Mouse (Mus musculus): ENCODE measurements around the gene Ddrgk1. TPM values are rescaled to one million over a fixed set of nuclear protein-coding genes. Genes with fewer than 3 reads are reported as not detected.

Gene Ddrgk1
- total RNA-seq (2015) (41.6 and 45.2 TPM in 2 replicates), total RNA-seq (2017) (51.3 and 64.6 TPM in 2 replicates)

DNA sequence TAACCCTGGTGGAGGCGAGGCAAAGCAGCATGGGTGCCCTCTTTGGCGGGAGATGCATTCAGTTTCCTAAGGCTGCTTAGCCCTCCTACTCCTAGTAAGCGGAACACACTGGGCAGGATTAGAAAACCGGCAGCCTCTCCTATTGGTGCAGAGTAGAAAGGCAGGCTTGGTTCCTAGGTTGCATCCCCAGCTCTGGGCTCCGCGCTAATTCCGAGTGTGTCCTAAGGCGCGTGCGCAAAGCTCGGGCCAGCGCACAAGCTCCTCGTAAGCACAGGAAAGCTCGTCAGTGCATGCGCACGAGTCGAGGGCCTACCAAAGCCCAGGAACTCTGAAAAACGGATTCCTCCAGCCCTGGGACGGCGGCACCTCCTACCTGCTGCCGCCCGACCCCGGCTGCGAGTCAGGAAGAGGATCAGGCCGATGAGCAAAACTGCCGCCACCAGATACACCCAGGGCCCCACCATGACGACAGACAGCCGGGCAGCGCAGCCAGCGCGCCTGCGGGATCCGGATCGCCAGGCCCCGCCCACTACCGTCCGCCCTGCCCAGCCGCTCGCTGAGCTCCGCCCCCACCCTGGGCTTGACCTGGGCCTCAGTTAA lies at the start of gene Ddrgk1:
Ddrgk1 (minus strand) TSS at position 558 of the 600 bp plus-strand sequence.
- peak; percentile 82 for ATAC-seq (ENCODE audit: poor library complexity, severe bottlenecking)

DNA sequence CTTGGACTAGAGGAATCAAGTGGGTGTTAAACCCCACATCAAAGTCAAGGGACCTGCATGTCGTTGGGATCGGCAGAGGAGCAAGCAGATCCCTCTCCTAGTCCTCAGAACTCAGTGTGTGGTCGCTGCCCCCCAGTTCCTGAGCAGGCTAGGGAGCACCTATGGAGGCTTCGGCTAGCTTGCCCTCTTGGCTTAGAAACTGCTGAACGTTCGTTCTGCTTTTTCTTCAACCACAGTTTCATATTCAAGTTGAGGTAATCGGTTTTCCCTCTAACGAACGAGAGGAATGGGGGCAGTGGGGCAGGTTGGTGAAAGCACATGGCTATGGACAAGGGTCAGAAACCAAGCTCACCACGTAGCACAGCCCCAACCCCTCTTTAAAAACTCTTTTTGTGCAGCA lies 42.6 kb upstream of the Ddrgk1 start:
- peak; percentile 35; the same call in 1 of the 2 replicates for ATAC-seq (ENCODE audit: poor library complexity, severe bottlenecking)

DNA sequence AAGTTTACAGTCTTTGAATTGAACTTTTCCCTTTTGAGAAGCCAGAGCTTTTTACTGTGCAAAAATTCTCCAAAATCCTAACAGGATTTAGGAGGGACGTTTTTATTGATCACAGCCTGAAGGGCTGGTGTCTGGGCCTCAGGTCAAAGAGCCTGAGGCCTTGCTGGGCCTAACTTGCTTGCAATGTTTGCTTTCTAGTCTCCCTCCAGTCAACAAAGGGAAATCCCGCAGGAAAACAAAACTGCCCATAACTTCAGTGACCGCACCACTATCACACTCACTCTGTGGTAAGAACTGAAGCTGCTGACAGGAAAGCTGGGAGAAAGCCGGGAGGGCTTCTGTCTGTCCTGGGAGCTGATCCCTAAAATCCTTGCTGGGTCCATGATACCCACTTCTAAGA lies 42.1 kb upstream of the Ddrgk1 start:
- no peak for ATAC-seq (ENCODE audit: poor library complexity, severe bottlenecking)

DNA sequence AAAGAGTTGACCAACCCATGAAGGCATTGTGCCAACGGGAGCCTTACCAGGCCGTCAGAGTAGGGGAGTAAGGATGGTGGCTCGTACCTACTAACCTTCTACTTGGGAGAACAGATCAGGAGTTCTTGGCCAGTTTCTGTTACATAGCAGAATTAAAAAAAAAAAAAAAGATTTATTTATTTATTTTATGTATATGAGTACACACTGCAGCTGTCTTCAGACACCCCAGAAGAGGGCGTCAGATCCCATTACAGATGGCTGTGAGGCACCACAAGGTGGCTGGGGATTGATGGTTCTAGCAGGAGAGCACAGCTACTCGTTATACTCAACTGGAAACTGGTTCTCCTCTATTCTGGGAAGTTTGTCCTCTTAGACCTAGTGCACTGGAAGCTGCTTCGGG lies 40.7 kb upstream of the Ddrgk1 start:
- no peak for ATAC-seq (ENCODE audit: poor library complexity, severe bottlenecking)

DNA sequence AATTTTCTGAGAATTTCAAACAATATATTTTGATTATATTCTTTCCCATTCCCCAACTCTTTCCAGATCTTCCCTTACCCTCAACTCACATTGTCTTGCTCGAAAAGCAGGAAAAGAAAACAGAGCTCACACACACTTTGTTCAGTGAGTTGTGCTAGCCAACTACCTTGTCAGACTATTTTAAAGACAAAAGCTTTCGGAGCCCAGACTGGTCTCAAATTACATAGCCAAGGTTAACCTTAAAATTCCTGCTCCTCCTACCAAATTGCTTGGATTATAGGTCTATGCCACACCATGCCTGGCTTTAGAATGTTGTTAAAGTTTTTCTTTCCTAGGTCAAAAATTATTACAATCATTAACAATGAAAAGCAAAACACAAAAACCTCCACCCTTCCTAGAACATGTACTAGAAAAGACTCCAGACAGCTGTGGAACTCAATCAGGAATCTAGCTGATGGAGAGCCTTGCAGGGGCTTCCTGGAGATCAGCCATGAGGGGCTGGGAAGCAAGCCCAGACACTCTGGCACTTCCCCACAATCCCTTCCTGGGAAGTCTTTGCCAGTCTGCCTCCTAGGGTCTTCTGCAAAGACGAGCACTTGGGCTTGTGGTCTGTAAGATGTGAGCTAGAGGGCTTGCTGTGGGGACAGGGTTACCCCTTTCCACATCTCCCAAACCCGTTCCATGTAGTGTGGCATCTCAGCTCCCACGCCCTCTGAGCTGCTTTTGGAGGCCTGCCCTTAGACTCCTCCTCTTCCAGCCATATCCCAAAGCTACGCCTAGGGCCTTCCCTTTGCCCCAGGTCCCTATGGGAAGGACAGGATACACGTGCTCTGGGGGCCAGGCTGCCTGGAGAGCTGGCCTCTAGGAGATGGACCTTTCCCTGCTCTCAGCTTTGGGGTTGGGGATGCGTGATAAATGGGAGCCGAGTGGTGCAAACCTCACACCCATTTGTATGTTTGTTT lies 39.9 kb upstream of the Ddrgk1 start:
- no peak for ATAC-seq (ENCODE audit: poor library complexity, severe bottlenecking)

DNA sequence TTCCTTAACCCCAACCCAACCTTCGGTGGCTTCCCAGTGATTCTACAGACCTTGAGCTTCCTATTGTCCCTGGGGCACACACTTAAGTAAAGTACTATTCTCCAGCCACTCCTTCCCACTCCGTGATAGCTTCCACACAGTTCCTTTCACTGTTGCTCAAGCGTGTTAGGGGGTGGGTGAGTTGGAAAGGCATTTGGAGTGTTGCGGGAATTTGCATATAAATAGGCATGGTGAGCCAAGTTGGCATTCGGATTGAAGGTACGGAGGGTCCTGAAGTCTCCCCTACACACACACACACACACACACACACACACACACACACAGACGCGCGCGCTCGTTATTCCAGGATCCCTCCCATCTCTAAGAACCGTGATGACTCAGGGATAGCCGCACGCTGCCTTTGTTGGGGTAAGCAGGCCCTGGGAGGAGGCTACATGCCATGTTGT lies 33.4 kb upstream of the Ddrgk1 start:
- ATAC-seq (ENCODE audit: poor library complexity, severe bottlenecking), result no peak

DNA sequence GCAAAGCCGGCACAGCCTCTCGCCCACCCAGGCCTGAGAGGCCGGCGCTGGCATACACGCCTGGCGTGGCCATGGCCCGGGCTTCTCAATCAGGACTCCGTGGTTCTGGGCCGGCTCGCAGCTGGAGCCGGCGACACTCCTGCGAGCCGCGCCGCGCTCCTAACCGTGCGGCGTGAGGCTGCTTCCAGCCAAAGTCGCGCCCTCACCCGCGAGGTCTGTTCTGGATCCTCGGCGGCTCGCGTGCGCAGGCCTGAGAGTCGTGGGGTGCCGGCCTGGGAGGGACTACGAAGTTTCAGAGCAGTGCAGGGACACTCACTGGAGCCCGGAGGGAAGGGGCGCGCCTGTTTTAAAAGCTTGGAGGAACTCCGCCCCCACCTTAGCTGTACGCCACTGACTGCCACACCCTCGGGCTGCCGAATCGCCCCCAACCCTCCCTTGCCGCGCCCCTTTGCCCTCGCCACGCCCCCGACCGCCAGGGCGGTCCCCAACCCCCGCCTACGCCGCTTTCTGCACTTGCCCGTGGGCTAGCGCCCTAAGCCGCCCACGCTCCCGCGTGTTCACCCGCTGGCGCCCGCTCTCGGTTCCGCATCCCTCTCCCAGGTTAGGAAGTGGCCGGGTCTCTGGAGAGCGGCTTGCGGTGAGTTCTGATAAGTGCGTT lies 32.8 kb upstream of the Ddrgk1 start, which contains the start of gene Slc4a11:
Slc4a11 (minus strand) TSS at position 367 of the 658 bp plus-strand sequence.
- peak; percentile 53 for ATAC-seq (ENCODE audit: poor library complexity, severe bottlenecking)

DNA sequence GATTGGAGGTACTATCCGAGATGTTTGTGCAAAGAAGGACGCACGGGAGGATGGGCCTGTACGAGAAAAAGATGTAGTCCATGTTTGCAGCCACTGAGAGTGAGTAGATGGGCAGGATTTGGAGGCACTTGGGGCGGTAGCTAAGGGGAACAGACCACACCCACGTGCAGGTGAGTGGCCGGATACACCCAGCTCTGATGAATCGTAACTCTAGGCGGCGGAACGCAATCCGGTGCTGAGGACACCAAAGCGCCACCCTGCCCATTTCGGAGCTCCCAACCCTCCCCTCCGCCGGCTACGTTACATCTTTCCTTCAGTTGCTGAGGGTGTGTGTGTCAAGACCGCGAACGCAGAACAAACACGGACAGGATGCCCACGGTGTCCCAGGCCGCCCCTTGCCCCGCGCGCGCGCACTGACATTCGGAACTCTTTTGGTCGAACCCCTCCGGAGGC lies 32.3 kb upstream of the Ddrgk1 start:
- peak; percentile 1; the same call in 1 of the 2 replicates for ATAC-seq (ENCODE audit: poor library complexity, severe bottlenecking)

DNA sequence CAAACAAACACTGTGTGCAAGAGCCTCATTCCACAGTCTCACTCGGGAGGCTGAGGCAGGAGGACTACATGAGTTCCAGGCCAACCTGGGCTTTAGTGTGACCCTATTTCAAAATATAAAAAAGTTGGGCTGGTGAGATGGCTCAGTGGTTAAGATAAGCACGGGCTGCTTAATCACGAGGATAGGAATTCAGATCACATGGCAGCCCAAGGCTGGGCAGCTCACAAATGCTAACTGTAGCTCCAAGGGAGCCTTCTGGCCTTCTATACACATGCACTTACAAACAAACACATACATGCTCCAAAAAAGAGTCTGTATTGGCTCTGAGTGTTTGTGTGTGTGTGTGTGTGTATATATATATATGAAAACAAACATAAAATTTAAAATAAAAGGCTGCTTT lies 29.1 kb upstream of the Ddrgk1 start:
- no peak for ATAC-seq (ENCODE audit: poor library complexity, severe bottlenecking)

DNA sequence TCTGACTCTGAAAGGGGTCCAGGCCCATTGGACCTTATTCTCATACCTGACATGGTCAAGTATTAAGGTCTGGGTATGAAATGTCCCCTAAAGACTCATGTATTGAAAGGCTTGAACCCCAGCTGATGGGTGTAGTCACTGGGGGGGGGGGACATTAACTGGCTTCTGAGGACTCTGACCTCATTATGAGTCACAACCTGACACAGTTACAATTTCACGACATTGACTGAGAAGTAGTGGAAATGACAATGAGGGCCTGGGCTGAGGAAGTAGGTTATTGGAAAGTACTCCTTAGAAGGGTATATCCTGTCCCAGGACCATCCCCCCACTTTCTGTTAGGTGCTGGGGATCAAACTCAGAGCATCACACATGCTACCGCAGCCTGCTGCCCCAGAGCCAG lies 24.6 kb upstream of the Ddrgk1 start:
- ATAC-seq (ENCODE audit: poor library complexity, severe bottlenecking), result no peak

DNA sequence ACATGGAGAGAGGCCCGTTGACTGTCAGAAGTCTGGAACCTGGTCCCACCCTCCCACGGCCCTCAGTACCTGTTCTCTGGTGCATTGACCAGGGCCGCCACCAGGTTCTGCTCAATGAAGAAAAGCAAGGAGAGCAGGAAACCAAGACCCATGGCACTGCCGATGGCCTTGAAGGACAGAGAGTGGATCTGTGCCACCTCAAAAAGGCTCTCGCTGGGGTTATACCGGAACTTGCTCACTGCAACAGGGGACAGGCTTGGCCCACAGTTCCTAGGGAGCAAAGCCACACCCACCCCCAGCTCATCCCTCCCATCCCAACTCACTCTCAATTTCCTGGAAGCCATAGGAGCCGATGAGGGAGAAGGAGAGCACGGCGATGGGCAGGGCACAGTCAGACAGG lies 21.0 kb upstream of the Ddrgk1 start:
- no peak for ATAC-seq (ENCODE audit: poor library complexity, severe bottlenecking)

DNA sequence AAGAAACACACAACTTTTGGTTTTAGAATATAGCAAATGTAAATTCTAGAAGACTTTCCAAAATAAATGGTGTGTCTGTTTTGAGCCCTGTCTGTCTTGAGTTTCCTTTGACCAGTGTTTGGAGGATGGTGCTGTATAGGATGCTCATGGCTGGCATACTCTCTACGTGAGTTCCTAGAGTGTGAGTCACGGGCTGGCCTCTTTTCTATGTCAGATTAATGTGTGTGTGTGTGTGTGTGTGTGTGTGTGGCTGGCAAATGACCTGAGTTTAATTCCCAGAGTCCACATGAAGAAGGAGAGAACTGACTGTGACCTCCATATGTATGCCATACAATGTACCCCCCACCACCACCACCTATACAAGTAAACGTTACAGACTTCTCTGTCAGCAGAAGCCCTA lies 17.1 kb upstream of the Ddrgk1 start:
- no peak for ATAC-seq (ENCODE audit: poor library complexity, severe bottlenecking)

DNA sequence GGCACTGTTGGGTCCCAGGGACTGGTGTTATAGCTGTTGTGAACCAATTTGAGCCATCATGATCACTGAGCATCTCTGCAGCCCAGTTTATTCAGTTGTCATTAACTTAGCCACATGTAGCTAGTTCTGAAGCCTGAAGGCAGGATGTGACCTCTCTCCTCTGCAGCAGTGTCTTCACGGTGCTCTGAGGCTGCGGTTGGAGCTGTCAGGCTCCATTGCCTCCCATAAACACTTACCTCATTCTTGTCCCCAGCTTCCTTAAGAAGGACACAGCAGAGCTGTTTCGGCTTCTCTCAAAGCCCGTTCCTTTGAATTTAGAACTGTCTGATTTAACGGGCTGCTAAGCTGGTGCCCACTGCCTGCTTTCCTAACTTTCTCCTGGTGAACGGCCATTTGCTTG lies 15.4 kb upstream of the Ddrgk1 start:
- ATAC-seq (ENCODE audit: poor library complexity, severe bottlenecking), result no peak

DNA sequence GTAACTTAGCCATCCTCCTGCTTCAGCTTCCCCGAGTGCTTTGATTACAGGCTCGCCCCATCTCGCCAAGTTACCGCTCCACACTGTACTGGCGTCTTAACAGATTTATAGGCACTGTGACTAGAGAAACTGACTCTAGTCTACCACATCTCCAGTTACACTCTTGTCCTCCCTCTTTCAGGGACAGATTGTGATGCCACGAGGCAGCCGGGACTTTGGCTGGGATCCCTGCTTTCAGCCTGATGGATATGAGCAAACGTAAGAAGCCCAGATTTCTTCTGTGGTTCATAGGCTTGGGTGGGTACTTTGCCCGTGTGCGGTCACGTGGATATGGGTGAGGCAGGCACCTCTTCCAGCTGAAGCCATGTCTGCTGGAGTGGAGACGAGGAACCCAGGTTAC lies 14.7 kb upstream of the Ddrgk1 start:
- ATAC-seq (ENCODE audit: poor library complexity, severe bottlenecking), result no peak

DNA sequence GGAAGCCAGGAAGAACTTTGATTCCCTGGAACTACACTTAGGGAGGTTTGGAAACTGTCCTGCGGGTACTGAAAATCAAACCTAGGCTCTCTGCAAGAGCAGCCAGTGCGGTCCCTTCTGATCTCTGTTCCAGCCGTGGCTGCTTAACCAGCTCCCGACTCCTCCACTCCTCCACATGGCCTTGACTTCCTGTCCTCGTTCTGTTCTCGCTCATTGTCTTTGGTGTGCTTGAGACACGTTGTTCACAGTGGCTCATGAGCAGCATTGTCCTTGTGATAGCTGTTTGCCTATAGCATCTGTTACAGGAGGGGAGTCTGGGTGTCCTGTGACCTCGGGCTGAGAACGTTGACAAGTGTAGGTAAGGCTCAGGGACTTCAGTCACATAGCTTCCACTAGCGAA lies 12.8 kb upstream of the Ddrgk1 start:
- ATAC-seq (ENCODE audit: poor library complexity, severe bottlenecking), result no peak

DNA sequence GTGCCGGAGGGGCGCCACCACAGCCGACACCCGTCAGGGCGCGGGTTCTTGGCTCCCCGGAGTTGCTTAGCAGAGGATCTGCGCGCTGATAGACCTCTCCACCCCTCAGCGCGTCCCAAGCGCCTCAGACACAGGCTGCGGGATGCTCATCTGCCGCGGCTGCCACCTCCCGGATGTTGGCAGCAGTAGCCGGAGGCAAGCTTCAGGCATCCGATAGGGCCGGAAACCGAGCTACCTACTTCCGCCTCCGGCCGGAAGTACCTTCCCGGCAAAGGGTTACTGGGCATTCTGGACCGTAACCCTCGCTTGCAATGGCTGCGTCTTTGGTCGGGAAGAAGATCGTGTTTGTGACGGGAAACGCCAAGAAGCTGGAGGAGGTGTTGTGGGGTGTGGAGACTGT lies 3.1 kb upstream of the Ddrgk1 start, which contains the start of gene Itpa:
Itpa (plus strand) TSS at position 52 of the 400 bp plus-strand sequence.
- ATAC-seq (ENCODE audit: poor library complexity, severe bottlenecking), result peak; percentile 80

DNA sequence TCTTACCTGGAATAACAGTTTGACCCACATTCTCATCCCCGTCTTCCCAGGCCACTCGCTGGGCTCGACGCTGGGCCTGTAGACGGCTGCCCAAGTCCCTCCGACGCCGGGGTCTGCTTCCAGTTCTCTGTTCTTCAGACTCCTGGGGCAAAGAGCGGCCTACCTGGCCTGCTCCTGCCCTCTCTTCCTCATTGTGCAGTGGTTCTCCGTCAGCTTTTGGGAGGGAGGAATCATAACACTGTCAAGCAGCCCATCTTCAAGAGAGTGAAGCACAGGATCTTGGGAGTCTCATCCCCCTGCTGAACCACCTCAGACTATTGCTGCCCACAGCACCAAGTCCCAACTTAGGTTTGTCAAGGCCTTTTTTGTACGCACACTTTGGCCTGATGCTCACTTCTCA lies 1.1 kb downstream of the Ddrgk1 start:
- ATAC-seq (ENCODE audit: poor library complexity, severe bottlenecking), result no peak

DNA sequence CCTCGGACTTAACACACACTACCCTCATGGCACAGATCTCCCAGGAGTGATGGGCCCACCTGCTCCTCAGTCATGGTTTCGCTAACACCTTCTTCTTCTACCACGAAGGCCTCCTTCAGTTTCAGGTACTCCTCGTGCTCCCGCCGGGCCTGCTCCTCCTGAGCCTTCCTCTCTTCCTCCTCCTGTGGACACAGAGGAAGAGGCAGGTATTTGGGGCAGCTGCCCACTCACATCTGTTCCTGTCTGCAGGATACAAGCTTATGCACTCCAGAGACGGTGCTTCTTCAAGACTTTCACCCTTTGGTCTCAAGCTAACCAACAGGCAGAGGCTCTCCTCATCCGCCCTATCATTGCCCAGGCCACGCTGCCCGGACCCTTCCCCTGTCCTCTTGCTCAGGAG lies 5.9 kb downstream of the Ddrgk1 start:
- ATAC-seq (ENCODE audit: poor library complexity, severe bottlenecking), result no peak

DNA sequence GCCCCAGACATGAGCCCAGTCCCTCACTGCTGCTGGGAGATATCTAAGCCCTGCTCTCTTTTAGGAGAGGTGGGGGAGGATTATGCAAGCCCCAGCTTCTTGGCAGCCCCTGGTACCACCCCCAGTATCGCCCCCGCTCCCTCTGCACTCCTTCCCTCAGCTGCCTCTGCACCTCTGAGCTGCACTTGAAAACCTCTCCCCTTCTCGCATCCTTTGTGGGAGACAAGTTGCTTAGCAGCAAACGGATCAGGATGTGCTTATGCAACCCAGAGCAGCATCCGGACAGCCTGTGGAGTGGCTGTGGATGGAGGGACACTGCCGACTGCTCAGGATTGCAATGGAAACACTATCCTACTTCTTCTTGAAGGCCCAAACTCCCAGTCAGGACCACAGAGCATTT lies 6.9 kb downstream of the Ddrgk1 start:
- ATAC-seq (ENCODE audit: poor library complexity, severe bottlenecking), result no peak

DNA sequence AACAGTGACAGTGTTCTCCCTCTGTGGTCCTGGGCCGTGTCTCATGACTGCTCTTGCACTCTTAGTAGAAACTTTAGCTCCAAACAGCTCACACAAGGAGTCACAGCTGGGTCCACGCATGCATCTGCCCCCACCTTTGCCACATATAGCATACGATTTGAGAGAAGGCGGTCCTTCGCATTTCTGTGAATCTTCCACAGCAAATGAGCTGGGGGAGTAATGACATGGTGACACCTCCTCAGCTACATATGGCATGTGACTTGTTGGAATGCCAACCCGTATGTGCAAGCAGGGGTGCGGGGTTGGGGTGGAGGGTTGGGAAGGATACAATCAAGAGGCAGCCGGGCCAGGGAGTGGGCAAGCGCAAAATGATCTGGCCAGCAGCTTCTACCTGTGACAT lies 7.9 kb downstream of the Ddrgk1 start:
- no peak for ATAC-seq (ENCODE audit: poor library complexity, severe bottlenecking)

DNA sequence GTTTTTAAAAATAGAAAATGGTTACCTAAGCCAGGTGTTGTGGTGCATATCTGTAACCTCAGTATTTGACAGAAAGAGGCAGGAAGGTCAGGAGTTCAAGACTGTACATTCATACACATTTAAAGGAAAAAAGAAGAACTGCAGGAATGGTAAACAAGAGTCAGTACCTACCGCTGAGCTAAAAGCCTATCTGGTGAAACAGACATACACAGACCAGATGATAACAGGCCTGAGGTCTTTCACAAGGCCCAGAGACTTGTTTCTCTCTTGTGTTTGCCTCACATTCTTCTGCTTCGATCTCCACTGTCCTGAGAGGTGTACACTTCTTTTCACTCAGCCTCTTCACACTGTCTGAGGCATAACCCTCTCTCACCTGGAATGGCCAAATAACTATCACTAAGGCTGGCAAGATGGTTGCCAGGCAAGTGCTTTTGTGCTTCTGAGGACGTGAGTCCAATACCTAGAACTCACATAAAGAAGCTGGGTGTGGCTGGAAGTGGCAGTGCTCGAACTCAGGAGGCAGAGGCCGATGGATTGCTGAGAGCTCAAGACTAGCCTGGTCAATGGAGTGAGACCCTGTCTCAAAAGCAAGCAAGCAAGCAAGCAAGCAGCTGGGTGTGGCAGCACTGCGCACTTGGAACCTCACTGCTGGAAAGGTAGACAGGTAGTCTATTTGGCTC lies 8.7 kb downstream of the Ddrgk1 start:
- ATAC-seq (ENCODE audit: poor library complexity, severe bottlenecking), result no peak
